Mouse (Mus musculus): ENCODE measurements around the gene Cnn3. TPM values are rescaled to one million over a fixed set of nuclear protein-coding genes. Genes with fewer than 3 reads are reported as not detected.
A peak's percentile ranks its signal among the peaks of the same experiment; 100 is the strongest.

Gene Cnn3
- polyA plus RNA-seq, 1 experiment: 2.6 TPM

DNA sequence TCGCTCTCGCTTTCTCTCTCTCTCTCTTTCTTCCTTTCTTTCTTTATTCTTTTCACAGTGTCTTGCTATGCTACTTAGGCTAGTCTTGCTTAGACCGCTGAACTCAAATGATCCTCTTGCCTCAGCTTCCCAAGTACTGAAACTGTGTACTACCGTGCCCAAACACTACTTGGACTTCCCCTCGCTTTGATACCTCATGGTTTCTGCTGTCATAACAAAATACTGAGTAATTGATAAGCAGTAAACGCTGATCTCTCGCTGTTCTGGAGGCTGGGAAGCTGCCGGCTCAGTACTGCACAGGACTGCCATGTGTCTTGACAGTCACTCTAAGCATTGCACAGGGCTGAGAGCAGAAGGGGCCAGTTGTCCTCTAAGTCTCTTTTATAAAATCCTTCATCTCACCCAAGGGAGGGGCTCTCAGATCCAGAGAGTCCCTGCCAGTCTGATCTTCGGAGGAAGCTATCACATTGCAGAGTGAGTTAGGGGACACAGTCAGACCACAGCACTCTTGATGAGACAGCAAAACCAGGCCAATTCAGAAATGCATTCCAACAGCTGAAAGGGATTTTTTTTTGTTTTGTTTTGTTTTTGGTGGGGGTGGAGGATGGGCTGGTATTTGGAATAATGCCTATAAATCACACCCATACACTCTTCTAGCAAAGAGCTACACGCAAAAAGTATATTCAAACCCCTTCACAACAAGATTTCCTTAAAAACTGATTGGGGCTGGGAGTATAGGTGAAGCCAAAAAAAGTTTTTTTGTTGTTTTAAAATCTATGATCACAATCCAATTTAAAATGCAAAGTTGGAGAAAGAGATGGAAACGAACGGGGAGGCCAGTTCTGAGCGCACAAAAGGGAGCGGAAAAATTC is 8.7 kb upstream of the Cnn3 start:
- H3K9me3 ChIP-seq: peaks cover 12% of the 10 kb centered on the region
- no peaks in the 10 kb centered on the region for H3K36me3 ChIP-seq (replicated peaks; ENCODE audit: low read length)
- no peak overlapping the region for H3K4me3 ChIP-seq (replicated peaks)
- TF ChIP-seq GATA1 (IDR thresholded peaks at IDR 0.05; ENCODE audit: borderline replicate concordance, low read length) (no peak), FLI1 (IDR thresholded peaks at IDR 0.05; ENCODE audit: low read length) (no peak)
- H3K4me1 ChIP-seq: peaks cover 9% of the 10 kb centered on the region
- H3K27me3 ChIP-seq (replicated peaks): peaks cover 3% of the 10 kb centered on the region

DNA sequence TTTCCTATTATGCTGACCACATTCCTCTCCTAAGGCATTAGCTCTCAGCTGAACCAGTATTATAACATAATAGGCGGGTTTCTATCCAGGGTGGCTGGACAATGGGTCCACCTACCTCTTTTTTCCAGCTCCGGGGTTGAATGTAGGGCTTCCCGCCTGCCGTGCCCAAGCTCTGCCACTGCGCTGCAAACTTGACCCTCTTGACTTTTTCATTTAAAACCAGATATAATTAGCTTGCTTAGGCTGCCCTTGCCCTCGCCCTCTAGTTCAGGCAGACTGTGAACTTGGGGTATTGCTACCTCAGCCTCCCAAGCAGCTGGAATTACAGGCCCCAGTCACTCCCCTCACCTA is 8.1 kb upstream of the Cnn3 start:
- Histone ChIP-seq H3K27me3 (replicated peaks) (peaks cover 5% of the 10 kb centered on the region), H3K9me3 (peaks cover 12% of the 10 kb centered on the region)

DNA sequence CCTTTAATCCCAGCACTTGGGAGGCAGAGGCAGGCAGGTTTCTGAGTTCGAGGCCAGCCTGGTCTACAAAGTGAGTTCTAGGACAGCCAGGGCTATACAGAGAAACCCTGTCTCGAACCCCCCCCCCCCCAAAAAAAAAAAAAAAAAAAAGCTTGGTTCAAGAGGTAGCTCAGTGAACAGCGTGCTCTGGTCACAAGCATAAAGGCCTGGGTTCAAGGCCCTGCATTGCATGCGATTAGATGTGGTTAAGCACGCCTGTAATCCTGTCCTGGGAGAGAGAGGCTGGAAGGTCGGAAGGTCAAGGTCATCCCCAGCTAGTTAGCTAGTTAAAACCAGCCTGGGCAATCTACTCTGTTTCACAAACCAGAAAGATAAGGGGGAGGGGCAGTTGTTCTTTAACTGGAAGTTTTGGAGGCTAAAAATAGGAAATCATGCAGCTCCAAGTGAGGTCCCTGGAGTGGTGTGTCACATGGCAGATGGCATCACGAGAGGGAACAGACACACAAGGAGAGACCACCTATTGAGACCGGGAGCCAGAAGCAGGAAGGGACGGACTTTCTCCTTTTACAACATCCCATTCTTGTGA is 7.4 kb upstream of the Cnn3 start:
- Histone ChIP-seq H3K4me3 (replicated peaks) (no peak overlapping the region), H3K9me3 (peaks cover 12% of the 10 kb centered on the region), H3K4me1 (peaks cover 9% of the 10 kb centered on the region), H3K36me3 (replicated peaks; ENCODE audit: low read length) (no peaks in the 10 kb centered on the region), H3K27me3 (replicated peaks) (peaks cover 9% of the 10 kb centered on the region)
- no peak for TF ChIP-seq GATA1 (IDR thresholded peaks at IDR 0.05; ENCODE audit: borderline replicate concordance, low read length)
- TF ChIP-seq FLI1 (IDR thresholded peaks at IDR 0.05; ENCODE audit: low read length): no peak

More for the DNA sequence above, 8.1 kb upstream of the Cnn3 start:
- TF ChIP-seq FLI1 (IDR thresholded peaks at IDR 0.05; ENCODE audit: low read length) (no peak), GATA1 (IDR thresholded peaks at IDR 0.05; ENCODE audit: borderline replicate concordance, low read length) (no peak)
- no peak overlapping the region for H3K4me3 ChIP-seq (replicated peaks)
- peaks cover 9% of the 10 kb centered on the region for H3K4me1 ChIP-seq
- no peaks in the 10 kb centered on the region for H3K36me3 ChIP-seq (replicated peaks; ENCODE audit: low read length)

DNA sequence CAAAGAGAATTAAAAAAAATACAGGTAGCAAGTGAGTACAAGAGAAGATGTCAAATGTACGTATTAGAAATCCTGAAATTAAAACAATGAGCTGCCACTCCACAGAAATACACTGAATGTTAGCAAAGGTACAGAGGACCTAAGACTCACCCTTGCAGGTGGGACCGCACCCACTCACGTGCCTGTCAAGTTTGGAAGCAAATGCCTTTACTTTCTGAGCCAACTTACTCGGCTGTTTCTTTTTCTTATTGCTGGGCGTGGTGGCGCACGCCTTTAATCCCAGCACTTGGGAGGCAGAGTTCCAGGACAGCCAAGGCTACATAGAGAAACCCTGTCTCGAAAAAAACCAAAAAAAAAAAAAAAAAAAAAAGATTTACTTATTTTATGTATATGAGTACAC is 3.9 kb upstream of the Cnn3 start:
- peaks cover 40% of the 10 kb centered on the region for H3K27me3 ChIP-seq (replicated peaks)
- TF ChIP-seq FLI1 (IDR thresholded peaks at IDR 0.05; ENCODE audit: low read length): no peak
- no peak for TF ChIP-seq GATA1 (IDR thresholded peaks at IDR 0.05; ENCODE audit: borderline replicate concordance, low read length)
- H3K4me3 ChIP-seq (replicated peaks): no peak overlapping the region
- H3K9me3 ChIP-seq: no peaks in the 10 kb centered on the region
- H3K36me3 ChIP-seq (replicated peaks; ENCODE audit: low read length): no peaks in the 10 kb centered on the region
- H3K4me1 ChIP-seq: peaks cover 23% of the 10 kb centered on the region

DNA sequence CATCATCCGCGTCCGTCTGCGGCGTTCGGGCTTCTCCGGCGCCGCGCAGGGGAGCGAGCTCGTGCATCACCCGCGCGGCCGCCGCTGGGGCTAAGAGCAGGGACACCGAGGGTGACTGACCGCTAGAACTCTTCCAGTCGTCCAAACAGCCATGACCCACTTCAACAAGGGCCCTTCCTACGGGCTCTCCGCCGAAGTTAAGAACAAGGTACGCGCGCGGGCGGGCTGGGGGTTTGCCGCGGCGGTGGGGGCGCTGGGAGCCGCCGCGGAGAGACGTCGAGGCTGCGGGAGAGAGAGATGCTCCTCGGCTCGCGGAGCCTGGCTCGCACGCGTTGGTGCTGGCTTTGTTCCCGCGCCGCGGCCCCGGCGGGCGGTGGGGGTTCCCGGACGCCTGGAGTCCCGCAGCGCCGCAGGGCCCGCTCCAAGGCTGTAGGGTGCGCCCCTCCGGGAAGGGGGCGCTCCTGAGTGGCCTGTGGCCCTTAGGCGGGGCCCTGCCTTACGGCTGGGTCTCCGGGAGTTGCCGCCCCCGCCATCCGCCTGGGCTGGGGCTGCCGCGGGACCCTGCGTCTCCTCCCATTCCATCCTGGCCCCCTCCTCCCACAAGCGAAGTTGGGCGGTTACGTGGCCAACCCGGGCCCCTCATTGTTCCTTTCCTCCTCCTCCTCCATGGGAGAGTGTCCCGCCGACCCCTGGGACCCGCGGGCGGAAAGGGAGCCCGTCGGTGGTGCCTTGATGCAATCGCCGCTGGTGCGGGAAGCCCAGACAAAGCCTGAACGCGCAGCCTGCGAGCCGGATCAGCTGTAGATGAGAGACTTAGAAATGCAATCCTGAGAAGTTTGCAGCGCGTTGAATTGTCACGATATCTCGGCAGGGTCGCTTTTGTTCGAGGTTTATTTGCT is 573 bp downstream of the Cnn3 start:
- Histone ChIP-seq H3K36me3 (replicated peaks; ENCODE audit: low read length) (no peaks in the 10 kb centered on the region), H3K9me3 (no peaks in the 10 kb centered on the region), H3K27me3 (replicated peaks) (peaks cover 47% of the 10 kb centered on the region), H3K4me3 (replicated peaks) (peak overlapping the region; percentile 92), H3K4me1 (peaks cover 25% of the 10 kb centered on the region)
- TF ChIP-seq GATA1 (IDR thresholded peaks at IDR 0.05; ENCODE audit: borderline replicate concordance, low read length): no peak
- no peak for TF ChIP-seq FLI1 (IDR thresholded peaks at IDR 0.05; ENCODE audit: low read length)

DNA sequence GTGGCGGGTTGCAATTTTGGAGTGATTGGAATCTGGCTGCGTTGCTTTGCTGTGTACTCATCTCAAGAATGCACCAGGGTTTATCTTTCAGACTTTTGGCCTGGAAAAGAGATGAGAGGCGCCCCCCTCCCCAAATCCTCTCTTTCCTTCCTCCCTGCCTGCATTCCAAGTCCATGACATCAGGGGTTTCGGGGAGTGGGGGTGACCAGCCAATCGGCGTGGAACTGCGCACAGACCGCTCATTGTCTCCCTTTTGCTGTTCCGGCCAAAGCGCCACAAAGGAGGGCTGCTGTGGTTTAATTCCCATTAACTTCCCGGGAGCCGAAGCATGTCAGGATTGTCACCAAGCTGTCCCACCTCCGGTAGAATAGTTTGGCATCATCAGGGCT is 1.2 kb downstream of the Cnn3 start:
- no peaks in the 10 kb centered on the region for H3K9me3 ChIP-seq

DNA sequence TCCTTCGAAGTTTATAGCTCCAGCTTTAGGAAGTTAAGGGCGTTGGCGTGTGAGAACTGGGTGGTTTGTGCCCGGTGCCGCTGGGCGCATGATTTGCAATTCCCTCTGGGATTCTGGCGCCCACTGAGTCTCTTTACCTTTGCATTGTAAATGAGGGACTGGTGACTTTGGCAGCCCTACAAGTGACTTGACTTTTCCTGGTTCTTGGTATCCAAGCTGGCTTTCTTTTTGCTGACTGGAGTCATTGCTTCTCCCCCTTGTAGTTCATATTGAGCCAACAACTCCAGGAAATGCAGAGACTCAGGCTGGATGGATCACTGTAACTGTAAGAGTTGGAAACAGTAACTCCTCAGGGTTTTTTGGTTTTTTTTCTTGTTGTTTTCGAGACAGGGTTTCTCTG is 1.9 kb downstream of the Cnn3 start:
- Histone ChIP-seq H3K4me1 (peaks cover 25% of the 10 kb centered on the region), H3K4me3 (replicated peaks) (no peak overlapping the region), H3K36me3 (replicated peaks; ENCODE audit: low read length) (no peaks in the 10 kb centered on the region), H3K27me3 (replicated peaks) (peaks cover 45% of the 10 kb centered on the region), H3K9me3 (no peaks in the 10 kb centered on the region)
- no peak for TF ChIP-seq GATA1 (IDR thresholded peaks at IDR 0.05; ENCODE audit: borderline replicate concordance, low read length)
- TF ChIP-seq FLI1 (IDR thresholded peaks at IDR 0.05; ENCODE audit: low read length): no peak

More for the DNA sequence above, 1.2 kb downstream of the Cnn3 start:
- Histone ChIP-seq H3K36me3 (replicated peaks; ENCODE audit: low read length) (no peaks in the 10 kb centered on the region), H3K4me1 (peaks cover 25% of the 10 kb centered on the region), H3K4me3 (replicated peaks) (peak overlapping the region; percentile 92), H3K27me3 (replicated peaks) (peaks cover 47% of the 10 kb centered on the region)
- no peak for TF ChIP-seq GATA1 (IDR thresholded peaks at IDR 0.05; ENCODE audit: borderline replicate concordance, low read length)
- TF ChIP-seq FLI1 (IDR thresholded peaks at IDR 0.05; ENCODE audit: low read length): no peak

DNA sequence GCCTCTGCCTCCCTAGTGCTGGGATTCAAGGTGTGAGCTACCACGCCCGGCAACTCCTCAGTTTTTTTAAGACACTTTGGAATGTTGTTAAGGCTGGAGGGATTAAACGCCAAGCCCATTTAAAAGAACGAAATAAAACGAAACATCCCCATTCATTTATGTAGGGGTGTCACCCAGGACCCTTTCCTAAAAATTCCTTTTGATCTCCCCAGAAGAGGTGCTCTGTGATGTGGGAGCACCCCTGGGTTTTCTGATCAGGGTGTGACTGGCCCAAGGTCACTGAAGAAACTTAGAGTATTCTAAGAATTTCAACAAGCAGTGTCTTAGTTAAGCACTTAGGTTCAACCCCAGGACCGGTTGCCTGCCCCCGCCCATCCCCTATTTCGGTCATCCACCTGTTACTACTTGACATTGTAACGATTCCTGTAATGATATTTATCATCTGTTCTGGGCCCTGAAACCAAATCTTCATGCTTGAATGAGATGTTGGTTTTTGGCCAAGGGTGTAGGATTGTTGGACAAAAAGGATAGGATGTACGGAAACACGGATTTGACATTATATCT is 2.5 kb downstream of the Cnn3 start:
- H3K36me3 ChIP-seq (replicated peaks; ENCODE audit: low read length): no peaks in the 10 kb centered on the region
- peaks cover 43% of the 10 kb centered on the region for H3K27me3 ChIP-seq (replicated peaks)
- TF ChIP-seq FLI1 (IDR thresholded peaks at IDR 0.05; ENCODE audit: low read length) (no peak), GATA1 (IDR thresholded peaks at IDR 0.05; ENCODE audit: borderline replicate concordance, low read length) (no peak)
- no peaks in the 10 kb centered on the region for H3K9me3 ChIP-seq
- H3K4me1 ChIP-seq: peaks cover 26% of the 10 kb centered on the region
- H3K4me3 ChIP-seq (replicated peaks): no peak overlapping the region

DNA sequence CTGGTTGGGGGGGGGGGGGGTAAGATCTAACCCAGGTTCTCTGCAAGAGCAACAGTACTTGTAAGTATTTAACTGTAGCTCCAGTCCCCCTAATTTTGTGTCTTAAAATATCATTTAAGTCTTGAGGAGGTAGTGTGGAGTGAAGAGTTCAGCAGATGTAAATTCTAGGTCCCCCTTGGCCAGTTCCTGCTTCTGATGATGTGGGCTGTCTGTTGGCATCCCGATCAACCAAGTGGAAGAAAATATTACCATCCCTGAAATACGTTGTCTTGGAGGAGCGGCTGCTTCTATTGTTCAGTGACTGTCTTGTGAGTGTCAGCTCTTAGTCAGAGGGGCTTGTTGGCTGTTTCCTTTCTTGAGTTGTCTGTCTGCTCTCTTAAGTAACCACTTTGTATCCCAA is 3.2 kb downstream of the Cnn3 start:
- H3K9me3 ChIP-seq: no peaks in the 10 kb centered on the region
- H3K27me3 ChIP-seq (replicated peaks): peaks cover 38% of the 10 kb centered on the region
- no peak overlapping the region for H3K4me3 ChIP-seq (replicated peaks)
- TF ChIP-seq GATA1 (IDR thresholded peaks at IDR 0.05; ENCODE audit: borderline replicate concordance, low read length): no peak
- TF ChIP-seq FLI1 (IDR thresholded peaks at IDR 0.05; ENCODE audit: low read length): no peak
- peaks cover 32% of the 10 kb centered on the region for H3K4me1 ChIP-seq
- no peaks in the 10 kb centered on the region for H3K36me3 ChIP-seq (replicated peaks; ENCODE audit: low read length)
